Mouse (Mus musculus) fat pad, adult 2 months (tissue): Measurements from ENCODE around the gene Gm42420.

Experiments
- DNase-seq: peaks from one replicate; pipeline ENCODE4 v3.0.0-alpha.2; 2011; ENCODE audit warnings: low read depth, low spot score; ENCODE audit errors: extremely low read depth

Gene Gm42420

DNA sequence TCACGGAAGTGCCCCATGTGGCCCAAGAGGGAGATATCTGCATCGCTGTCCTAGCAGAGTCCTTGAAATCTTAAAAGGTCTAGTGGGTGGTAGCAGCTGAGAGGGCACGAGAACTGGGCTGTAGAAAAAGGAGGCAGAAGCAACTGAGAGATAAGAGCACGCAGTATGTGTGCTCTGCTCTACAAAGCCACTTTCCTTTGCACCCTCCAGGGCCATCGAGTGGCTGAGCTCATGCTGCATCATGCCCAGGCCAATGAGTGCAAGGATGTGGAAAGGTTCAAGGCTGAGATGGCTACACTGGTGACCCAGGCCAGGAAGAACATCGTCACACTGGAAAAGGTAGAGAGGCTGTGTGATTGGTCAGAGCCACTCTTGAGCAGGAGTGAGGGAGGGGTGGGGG is at the start of gene Gm42420:
Gene Gm42420 (plus strand): TSS at position 237 of the 400 bp plus-strand sequence.
- no peak for DNase-seq

DNA sequence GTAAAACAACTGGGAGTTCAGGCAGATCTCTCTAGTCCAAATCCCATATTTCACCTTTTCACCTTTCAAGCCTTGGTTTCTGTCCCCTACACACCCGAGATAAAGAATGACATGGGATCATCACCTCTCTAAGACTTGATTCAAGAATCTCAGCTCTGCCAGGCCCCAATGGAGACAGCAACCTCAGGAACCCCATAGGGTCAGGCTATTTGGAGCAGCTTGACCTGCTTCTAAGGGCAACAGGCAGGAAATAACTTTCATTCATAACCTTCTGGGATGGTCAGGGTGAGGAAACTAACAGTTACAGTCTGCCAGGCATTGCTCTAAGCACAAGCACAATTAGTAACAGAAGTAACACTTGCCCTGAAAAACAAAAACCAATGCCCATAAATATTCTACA is 48.9 kb upstream of the Gm42420 start:
- DNase-seq: no peak

DNA sequence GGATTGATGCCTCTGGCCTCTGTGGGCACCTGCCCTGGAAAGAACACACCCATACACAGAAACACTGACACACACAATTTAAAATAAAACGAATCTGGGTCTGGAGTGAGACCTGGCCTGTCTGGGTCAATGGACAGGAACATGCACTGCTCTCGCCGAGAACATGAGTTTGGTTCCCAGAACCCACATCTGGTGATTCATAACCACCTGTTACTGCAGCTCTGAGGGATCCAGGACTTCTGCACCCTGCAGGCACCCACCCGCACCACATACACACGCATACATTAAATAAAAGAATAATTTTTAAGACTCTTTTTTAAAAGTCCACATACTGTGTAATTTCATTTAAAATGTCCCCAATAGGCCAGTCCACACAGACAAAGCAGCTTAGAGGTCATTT is 48.3 kb upstream of the Gm42420 start:
- no peak for DNase-seq

DNA sequence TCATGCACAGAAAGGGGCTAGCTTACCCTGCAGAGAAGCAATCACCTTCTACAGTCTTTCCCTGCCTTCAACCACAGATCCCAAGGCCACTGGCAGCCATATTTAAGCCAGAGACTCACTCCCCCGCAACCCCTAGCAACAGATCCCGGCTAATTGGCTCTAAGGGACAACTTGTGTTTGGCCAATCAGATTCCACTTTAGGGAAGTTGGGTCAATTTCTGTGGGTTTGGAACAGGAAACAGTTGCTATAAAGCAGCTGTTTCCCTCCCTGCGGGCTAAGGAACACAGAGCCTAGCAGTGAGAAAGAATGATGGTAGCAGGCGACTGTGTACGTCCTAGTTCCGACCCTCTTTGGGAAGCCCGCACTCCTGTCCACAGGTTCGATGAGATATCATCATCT is 47.3 kb upstream of the Gm42420 start:
- DNase-seq: no peak

DNA sequence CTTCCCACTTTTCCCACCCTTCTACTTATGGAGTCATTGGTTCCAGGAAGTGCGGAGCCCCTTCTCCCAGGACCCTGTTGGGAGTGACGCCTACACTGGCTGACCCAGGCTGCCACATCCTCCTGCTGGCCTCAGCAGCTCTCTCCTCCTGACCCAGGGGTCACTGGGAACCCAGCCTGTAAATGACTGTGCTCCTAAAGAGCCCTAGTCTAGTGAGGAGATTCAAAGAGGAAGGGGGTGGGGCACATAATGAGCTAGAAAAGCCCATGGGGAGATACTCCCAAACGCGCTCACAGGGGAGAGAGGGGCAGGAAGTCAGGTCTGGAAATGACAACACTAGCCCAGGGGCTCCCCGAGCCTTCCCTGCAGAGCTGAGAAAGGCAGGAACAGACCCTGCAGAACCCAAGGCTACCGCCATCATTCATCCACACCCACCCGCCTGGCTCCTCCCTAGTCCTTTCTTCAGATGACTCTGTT is 45.8 kb upstream of the Gm42420 start:
- DNase-seq: no peak

DNA sequence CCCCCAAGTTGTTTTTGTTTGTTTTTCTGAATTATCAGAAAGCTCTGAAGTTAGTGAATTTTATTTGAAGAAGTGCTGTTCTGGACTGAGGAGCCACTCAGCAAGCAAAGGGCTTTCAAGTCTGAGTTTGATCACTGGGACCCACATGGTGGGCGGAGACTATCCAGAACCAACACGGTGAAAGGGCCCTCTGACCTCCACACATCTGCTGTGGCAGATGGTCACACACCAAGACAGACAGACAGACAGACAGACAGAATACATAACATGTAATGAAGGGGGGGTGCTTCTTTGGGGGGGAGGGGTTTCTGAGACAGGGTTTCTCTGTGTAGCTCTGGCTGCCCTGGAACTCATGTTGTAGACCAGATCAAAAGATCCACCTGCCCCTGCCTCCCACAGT is 45.0 kb upstream of the Gm42420 start:
- no peak for DNase-seq

DNA sequence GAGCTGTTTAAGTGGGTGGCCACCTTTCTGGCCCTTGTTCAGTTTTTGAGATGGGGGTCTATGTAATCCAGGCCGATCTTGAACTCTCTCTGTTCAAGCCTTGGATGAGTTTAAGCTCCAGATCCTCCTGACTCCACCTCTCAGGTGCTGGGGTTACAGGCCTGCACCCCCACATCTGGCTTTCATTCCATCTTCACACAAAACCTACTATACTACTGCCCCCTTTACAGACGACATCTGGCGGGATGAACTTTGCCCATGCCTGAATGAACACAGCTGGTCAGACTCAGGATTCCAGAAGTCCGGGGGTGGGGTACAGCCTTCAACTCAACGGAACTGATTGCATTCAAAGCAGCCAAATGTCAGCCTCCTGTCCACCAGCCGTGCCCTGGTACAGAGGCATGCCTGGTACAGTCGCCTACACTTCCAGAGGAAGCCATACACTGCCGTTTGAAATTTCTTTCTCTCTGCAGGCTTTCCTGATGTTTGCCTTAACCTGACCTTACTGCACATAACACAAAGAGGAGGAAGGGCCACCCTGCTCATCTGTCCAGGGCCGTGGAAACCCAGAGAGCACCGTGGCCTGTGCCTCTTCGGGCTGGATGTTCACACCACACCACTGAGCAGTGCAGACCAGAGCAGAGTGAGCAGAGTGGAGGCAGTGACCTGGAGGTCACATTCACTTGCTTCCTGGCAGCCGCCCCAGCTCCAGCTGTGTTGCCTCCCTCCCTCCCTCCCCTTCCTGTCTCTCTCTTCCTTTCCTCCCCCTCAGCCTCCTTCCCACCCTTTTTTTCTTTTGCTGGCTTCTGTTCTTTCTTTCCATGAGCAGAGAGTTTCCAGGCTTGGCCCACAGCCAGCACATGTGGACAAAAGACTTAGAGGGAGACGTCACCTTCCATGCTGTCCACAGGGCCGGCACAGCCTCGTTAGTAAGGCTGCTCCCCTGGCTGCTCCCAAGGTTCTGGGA is 42.6 kb upstream of the Gm42420 start:
- no peak for DNase-seq

DNA sequence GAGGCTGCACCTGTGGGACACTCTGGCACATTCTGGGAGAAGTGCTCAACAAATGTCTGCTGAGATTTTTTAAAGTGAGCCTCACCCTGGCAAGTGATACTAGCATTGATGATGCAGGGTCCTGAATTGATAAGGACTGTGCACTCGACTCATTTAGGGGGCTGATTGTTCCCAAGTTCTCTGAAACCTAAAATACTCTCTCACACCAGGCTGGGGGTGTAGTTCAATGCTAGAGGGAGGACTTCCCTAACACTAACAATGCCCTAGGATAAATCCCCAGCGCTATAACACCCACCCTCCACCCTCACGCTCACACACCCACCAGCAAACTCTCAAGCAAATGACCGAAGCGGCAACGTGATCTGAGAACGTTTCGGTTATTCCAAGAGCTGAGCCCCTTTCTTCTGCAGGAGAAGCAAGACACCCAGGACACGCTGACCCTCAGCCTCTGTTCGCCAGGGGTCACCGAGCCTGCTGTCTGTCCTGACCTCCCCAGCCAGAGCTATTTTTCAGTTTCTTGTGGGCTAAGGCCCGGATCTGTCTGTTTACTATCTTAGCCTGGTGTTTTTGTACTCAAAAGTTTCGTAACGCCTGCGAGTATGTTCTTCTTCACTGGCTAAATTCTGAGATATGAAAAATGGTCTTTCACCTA is 41.7 kb upstream of the Gm42420 start:
- DNase-seq: no peak

DNA sequence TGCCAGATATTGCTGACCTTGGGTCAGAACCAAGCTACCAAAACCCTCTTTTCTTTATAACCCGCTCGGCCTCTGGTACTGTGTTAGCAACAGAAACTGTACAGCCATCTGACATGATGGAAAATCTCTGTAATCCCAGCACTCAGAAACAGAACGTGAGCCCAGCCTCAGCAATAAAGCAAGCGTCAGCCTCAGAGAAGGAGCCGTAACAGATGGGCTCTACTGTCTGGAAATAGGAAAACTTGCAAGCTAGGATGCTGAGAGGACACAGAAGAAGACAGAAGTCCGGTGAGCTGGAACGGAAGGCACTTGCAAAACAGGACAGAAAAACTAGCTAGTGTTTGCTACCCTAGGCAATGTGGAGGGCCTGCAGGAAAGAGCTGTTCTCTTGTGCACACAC is 40.1 kb upstream of the Gm42420 start:
- no peak for DNase-seq

DNA sequence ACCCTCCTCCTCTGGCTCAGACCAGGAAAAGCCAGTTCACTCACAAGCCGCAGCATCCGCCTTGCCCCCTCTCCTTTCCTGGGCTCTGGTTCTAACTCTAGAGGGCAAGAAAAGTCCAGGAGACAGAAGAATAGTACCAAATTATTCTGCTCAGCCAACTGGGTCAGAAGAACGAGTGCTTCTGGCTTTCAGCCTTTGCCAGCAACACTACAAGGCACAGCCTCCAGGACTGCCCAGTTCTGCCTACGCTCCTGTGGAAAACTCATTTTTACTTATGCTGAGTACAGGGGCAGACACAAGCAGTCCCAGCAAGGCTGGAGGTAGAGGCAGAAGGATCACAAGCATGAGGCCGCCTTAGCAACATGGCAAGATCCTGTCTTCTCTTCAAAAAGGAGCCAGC is 37.5 kb upstream of the Gm42420 start:
- DNase-seq: no peak

DNA sequence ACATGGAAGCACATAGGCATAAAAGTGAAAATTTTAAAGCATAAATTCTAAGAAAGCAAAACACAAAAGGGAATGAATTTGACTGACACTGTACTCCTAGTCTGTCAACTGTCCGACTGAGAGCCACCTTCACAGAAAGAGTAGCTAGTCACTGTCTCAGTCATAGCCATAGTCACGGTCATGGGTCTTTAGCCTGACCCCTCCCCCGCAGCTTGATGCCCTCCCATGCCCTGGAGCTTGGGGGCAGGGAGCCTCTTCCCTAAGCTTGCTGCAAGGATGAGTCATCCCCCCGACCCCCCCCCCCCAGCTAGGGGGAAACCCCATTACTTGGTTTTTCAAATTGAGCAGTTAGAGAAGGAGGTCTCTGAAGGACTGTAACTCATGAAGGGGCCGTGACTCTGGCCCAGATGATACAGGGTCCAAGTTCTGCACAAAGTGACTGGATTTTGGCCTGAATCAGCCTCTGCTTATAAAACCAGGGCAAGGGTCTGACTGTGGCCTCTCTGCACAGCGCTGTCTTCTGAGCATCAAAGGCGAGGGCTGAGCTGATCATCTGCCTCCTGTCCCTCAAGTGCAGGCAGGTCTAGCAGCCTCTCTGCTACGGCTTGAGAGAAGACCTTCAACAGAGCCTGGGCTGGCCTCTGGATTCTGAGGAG is 33.4 kb upstream of the Gm42420 start:
- DNase-seq: no peak

DNA sequence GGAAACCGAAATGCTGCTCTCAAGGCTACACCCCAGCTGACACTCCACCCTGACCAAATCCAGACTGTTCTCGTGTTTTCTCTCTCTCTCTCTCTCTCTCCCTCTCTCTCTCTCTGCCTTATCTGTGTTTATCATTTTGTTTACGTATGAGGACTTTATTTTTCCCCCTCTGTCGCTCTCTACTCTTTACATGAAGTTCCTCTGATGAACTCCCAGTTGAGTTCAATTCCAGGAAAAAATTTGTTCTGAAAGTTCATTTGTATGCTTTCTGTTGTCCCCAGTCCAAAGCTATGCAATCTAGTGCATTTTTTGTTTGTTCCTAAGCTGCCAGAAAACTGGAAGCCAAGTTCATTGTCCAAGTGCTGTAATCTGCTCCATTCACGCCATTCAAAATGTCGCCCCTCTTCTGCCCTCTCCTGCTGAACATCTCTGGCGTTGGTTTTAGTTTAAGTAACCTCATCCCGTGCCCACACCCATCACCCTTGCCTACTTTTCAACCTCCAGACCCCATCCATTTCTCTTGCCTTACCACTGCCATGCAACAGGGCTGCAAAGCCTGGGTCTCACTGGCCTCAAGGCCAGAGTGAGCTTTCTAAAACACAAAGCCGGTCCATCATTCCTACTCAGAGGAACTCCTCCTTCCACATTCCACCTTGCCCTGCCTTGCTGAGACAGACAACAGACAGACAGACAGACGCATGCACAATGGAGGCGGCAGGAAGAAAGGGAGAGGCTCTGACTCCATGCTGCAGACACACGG is 30.5 kb upstream of the Gm42420 start:
- no peak for DNase-seq

DNA sequence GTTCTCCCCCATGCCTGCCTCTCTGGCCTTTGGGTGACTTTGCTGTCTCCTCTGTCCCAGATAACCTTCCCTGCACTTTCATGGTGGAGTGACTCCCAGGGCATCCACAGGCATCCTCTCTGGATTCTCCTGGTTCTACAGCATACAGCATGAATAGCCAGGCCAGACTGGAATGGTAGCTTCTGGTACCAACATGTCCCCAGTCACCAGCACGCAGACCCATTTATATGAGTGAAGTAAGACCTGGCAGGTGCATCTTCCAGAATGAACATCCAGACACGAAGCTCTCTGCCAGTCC is 30.0 kb upstream of the Gm42420 start:
- no peak for DNase-seq

DNA sequence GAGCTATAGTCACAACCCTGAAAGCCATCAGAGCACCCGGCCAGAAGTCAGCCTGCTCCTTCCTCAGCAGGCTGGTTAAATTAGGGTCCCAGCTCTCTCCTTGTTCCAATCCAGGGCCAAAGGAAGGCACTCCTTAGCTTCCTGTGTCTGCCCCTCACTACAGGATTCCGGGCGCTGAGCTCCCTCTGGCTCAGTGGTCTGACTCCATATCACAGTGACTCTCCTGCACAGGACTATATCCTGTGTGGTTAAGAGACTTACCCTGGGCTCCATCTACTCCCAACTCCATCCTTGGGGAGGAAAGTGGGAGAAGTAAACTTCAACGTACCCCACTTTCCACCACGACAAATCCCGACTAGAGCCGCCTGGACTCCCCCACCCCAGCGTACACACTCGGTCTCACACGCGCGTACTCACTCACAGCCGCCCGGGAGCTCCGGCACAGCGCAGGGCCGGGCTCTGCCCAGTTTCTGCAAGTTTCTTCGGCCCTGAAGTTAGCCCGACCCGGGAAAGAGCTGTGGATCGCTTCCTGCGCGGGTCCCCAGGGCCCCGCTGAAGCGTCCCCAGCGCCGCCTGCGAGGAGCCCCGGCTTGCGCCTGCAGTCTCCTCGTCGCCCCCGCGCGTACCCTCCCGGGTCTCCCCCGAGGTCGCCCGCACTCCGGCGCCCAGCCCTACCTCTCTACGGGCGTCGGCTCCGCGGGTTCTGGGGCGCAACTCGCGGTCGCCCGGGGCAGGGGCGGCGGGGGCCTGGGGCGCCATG is 28.5 kb upstream of the Gm42420 start:
- DNase-seq: no peak

DNA sequence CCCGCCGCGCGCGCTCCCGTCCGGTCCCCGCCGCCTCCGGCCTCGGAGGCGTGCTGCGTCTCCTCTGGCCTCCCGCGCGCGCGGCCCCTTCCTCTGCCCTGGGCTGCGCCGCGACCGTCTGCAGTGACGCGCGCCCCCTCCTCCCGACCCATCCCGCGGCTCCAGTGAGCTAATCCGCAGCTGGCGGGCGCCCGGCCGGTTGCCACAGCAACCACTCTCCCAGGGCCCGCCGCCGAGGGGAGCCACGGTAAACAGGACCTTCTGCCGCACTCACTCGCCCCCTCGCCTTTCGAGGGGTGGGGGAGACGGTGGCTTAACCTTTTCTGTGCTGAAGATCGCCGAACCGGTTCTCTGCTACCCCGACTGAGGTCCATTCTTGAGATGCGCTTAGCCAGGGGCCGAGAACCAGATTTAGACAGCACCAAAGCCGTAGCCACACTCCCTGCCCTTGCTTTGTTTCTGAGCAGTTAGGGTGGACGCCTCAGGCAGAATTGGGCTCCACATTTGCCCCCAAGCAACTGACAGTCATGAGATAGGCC is 27.8 kb upstream of the Gm42420 start, which contains the start of gene Dennd2a:
Gene Dennd2a (minus strand): TSS at position 145 of the 539 bp plus-strand sequence.
- DNase-seq: no peak

DNA sequence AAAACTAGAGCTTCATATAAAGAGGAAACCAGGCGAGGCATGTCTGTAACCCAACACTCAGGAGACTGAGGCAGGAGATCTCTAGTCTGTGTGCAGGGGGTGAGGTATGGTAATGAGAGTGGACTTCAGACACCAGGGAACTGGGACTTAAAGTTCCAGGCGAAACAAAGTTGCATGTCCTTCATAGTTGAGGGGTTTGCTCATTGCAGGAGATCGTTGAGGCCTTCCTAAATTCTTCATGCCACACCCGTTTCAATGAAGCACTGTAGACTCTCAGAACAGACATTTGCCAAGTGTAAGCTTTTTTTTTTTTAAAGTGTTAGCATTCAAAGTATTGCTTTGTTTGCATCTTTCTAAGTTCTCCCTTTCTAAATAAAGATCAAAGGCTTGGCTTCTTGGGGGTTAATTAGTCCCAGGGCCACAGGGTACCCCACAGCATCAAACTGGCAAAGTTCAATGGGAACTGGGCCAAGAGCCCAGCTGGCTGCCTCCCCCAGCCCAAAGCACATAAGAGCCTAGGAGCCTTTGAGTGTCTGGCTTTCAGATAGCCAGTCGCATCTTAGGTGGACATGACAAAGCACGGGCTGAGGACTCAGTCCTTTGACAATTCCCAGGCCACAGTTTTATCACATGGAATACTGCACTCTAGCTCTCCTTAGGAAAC is 26.1 kb upstream of the Gm42420 start:
- DNase-seq: no peak

DNA sequence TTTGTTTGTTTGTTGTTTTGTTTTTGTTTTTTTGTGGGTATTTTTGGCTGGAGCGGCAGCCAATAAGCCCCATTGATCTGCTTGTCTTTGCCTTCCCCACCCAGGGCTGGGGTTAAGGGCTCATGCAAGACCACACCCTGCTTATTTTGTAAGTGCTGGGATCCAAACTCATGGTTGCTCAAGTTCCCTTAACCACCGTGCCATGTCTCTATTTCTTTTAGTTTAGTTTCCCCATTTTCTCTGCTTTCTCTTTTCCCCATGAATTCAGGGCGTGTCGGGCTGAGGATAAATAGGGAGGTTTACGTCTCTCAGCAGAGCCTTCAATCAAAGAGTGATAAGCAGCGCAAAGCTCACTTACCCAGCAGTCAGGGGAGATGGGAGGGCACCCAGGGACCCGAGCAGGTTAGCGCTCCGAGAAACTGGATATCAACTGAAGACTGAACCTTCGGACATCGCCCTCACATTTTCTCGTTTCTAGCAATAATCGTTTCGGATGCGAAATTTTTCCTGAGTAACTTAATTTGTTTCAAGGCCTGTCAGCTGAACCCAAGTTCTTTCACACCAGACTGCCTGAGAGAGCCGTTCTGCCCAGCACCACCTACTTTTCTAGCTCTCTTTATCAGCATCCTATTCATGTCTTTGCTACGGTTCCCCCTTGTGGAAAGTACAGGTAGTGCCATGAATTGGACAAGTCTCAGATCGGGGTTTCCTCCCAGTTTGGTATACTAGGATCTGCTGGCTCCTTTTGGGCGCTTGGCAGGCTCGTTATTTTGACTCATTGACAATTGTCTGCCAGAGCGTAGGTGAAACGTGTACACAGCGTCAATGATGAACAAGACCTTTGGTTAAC is 23.2 kb upstream of the Gm42420 start:
- no peak for DNase-seq

DNA sequence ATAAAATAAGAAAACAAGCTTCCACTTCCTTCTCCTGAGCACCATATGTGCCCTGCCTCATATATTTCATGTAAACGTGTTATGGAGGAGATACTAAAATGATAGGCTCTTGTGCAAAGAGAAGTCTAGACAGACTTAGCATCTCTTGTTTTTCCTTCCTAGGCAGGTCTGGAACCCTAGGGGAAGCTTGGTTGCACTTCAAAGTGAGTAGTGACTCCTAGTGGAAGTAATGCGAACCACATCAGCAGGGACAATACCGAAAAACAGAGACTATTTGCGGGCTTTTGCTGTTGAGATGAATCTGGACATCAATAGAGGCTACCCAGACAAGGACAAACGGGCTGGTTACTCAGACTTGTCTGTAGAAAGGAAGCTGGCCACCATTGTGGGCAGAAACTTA is 18.0 kb upstream of the Gm42420 start:
- DNase-seq: no peak

DNA sequence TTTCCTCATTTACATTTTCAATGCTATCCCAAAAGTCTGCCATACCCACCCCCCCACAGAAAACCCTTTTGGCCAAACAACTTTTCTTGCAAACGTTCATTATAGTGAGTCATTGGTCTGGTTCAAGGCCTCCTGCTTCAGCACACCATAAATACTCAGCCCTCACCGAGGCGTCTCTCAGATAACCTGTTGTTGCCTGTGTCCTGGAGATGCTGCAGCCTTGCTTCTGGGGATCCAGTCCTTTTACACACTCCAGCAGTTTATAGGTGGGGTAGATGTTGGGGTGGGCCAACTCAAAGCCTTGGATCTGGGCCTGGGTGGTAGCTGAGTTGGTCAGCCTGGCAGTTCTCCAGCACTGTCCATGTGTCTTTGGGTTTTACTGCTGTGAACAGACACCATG is 15.1 kb upstream of the Gm42420 start:
- no peak for DNase-seq
